Mouse (Mus musculus): ENCODE results near the gene Aifm1. TPM values are rescaled to one million over a fixed set of nuclear protein-coding genes. Genes with fewer than 3 reads are reported as not detected.

Gene Aifm1
- 10 to 100 TPM; 28.6 to 32.6 TPM for total RNA-seq (2021)
- long read RNA-seq, transcript Aifm1-202 (16 exons, 2,221 nt): minor isoform, 11 of 43 reads
- long read RNA-seq, transcript Aifm1-201 (16 exons, 2,237 nt): major isoform, 25 of 43 reads
- long read RNA-seq, partial matches to known transcripts: 2 of 43 reads
- long read RNA-seq, other reads (novel, unspliced or antisense): 5 of 43 reads

- peak; percentile 78 to 86 for DNase-seq (ENCODE audit: low spot score in 2 of 2)
Measured at GRCm38 (mm10) chrX:48513166-48513807, at the start of gene Aifm1. TSS of gene Aifm1 (minus strand) at chrX:48513563.

GRCm38 (mm10) chrX:48532175-48532574 lies 18.8 kb upstream of the Aifm1 start:
- DNase-seq (ENCODE audit: low spot score in 2 of 2): peak; percentile 75 to 79

- no peak for DNase-seq (ENCODE audit: low spot score in 2 of 2)
Measured at GRCm38 (mm10) chrX:48526435-48526834, 13.1 kb upstream of the Aifm1 start.

GRCm38 (mm10) chrX:48525866-48526265 lies 12.5 kb upstream of the Aifm1 start:
- no peak for DNase-seq (ENCODE audit: low spot score in 2 of 2)

- DNase-seq (ENCODE audit: low spot score in 2 of 2): no peak
Measured at GRCm38 (mm10) chrX:48525332-48525731, 12.0 kb upstream of the Aifm1 start.

GRCm38 (mm10) chrX:48523512-48523911 lies 10.1 kb upstream of the Aifm1 start:
- no peak for DNase-seq (ENCODE audit: low spot score in 2 of 2)

GRCm38 (mm10) chrX:48521651-48522050 lies 8.3 kb upstream of the Aifm1 start:
- DNase-seq (ENCODE audit: low spot score in 2 of 2): no peak

- peak in 1 of 2 experiments; percentile 16 for DNase-seq (ENCODE audit: low spot score in 2 of 2)
Measured at GRCm38 (mm10) chrX:48519549-48520085, 6.3 kb upstream of the Aifm1 start.

GRCm38 (mm10) chrX:48518808-48519548 lies 5.6 kb upstream of the Aifm1 start, which contains the start of gene Rab33a:
TSS of gene Rab33a (plus strand) at chrX:48519285.
- peak; percentile 40 to 49 for DNase-seq (ENCODE audit: low spot score in 2 of 2)

- peak in 1 of 2 experiments; percentile 61 for DNase-seq (ENCODE audit: low spot score in 2 of 2)
Measured at GRCm38 (mm10) chrX:48518211-48518807, 4.9 kb upstream of the Aifm1 start.

GRCm38 (mm10) chrX:48513824-48514223 lies 461 bp upstream of the Aifm1 start:
- DNase-seq (ENCODE audit: low spot score in 2 of 2): no peak

- no peak for DNase-seq (ENCODE audit: low spot score in 2 of 2)
Measured at GRCm38 (mm10) chrX:48493763-48494162, 19.6 kb downstream of the Aifm1 start.

GRCm38 (mm10) chrX:48481687-48482086 lies 31.7 kb downstream of the Aifm1 start:
- no peak for DNase-seq (ENCODE audit: low spot score in 2 of 2)

GRCm38 (mm10) chrX:48481095-48481494 lies 32.3 kb downstream of the Aifm1 start:
- no peak for DNase-seq (ENCODE audit: low spot score in 2 of 2)

GRCm38 (mm10) chrX:48467355-48467946 lies 45.9 kb downstream of the Aifm1 start:
- DNase-seq (ENCODE audit: low spot score in 2 of 2): no peak

- no peak for DNase-seq (ENCODE audit: low spot score in 2 of 2)
Measured at GRCm38 (mm10) chrX:48466174-48466573, 47.2 kb downstream of the Aifm1 start.

- no peak for DNase-seq (ENCODE audit: low spot score in 2 of 2)
Measured at GRCm38 (mm10) chrX:48464436-48464835, 48.9 kb downstream of the Aifm1 start.

GRCm38 (mm10) chrX:48463636-48464035 lies 49.7 kb downstream of the Aifm1 start:
- DNase-seq (ENCODE audit: low spot score in 2 of 2): no peak

GRCm38 (mm10) chrX:48462754-48463507 lies 50.4 kb downstream of the Aifm1 start, which contains the start of gene Elf4:
TSS of gene Elf4 (minus strand) at chrX:48463132.
- peak; percentile 70 to 75 for DNase-seq (ENCODE audit: low spot score in 2 of 2)

- DNase-seq (ENCODE audit: low spot score in 2 of 2): no peak
Measured at GRCm38 (mm10) chrX:48462297-48462696, 51.1 kb downstream of the Aifm1 start.
